Mouse (Mus musculus) frontal cortex, adult 2 months (tissue): ENCODE measurements around the gene Fam160b1. TPM values are rescaled to one million over a fixed set of nuclear protein-coding genes. Genes with fewer than 3 reads are reported as not detected.

ENCODE experiments used
- DNase-seq, 2 experiments: peaks; one replicate each; pipeline ENCODE4 v3.0.0; 2022; ENCODE audit warnings: low spot score in 1 of 2; ENCODE audit errors: extremely low spot score in 1 of 2
- polyA plus RNA-seq: library from polyadenylated mRNA; depleted of rRNA; stranded (reverse); fragments of >200 nt; gene quantifications from 2 replicates; pipeline ENCODE4 v1.2.3, GENCODE M21; 2012

The Fam160b1 gene
- polyA plus RNA-seq, 1 experiment = 17.0 TPM

DNA sequence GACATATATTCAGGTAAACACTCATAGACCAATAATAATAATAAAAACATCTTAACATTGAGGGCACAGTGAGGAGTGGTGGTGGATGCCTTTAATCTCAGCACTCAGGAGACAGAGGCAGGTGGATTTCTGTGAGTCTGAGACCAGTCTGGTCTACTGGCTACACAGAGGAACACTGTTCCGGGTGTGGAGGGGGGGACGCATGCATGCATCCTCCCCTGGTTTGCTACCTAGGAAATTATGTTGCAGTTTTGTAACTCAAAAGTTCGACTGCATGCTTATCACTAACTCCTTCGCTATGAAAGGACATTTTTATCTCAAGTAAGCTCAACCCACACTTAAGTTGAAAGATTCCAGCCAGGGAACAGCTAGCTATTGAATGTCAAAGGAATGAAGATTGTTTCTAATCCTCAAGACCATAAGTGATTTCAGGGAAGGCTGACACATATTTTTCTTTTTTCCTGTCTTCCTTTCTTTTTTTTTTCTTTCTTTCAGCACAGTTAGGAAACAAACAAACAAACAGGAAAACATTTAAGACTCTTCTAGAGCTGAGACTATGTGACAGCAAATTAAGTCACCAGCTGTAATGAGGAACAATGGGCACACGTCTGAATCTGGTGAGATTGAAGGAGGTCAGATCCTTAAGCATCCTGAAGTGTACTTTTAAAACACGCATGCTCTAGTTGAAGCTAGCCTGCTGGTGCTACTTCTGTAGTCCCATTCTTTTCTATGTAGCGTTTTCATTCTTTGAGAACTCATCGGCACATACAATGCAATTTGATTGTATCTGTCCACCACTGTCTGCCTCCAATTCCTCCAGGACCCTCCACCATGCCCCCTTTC is 19.4 kb upstream of the Fam160b1 start:
- no peak for DNase-seq

DNA sequence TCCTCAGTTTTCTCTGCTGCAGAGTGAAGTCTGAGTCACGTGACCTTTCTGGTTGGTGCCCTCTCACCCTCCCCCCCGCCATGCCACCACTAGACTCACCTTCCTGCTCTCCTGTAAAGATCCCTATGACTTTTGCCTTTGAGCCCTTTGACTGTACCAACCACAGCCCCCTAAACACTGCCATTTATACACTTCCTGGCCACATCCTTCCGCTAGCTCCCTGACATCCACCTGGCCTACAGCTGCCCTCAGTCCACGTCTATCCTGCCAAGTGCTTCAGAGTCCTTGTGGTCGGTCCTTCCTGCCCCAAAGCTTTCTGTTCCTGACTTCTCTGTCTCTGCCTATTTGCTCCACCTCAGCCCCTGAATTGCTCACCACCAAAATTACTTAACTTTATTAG is 16.6 kb upstream of the Fam160b1 start:
- no peak for DNase-seq

DNA sequence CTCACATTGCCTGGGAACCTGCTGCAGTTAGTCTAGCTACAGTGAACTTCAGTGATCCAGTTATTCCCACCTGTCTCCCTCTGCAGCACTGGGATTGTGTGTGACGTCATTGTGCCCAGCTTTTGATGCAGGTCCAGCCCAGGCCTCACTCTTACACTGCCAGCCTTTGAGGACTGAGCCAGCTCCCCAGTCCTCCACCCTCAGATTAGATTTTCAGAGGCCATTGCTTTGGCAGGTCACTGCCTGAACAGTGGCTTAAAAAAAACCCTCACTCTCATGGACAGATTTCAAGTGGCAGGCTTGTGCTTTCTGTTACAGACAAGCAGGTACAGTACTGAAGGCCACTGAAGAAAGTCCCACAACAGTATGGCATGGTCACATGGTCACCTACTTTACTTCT is 15.8 kb upstream of the Fam160b1 start:
- DNase-seq = no peak

- DNase-seq = no peak
Observed at GRCm38 (mm10) chr19:57349096-57349495, 11.4 kb upstream of the Fam160b1 start.

DNA sequence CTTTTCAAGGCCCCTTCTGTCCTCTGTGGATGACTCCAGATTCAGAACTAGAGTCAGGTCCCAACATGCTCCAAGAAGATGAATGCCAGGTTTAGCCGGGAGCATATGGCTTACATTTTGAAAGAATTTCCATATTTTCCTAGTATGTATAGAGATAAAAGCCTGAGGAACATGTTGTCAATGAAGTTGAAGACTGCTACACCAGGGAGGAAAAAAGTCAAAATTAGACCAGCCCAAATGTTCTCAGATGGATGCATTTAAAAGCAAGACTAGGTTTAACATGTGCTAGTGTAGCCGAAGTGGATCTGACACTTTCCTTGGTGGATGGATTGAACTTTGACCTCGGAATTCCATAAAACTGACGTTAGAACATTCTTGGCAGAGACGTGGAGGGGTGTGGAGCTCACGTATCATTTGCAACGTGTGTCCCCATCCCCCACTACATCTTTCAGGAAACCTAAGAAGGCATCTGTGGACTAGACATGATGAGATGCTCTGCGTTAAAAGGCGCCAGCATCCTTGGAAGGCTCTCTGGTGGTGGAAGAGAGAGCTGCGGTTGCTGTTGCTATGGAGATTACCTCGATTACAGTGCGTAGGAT is 8.0 kb upstream of the Fam160b1 start:
- DNase-seq = peak; percentile 39 to 62

DNA sequence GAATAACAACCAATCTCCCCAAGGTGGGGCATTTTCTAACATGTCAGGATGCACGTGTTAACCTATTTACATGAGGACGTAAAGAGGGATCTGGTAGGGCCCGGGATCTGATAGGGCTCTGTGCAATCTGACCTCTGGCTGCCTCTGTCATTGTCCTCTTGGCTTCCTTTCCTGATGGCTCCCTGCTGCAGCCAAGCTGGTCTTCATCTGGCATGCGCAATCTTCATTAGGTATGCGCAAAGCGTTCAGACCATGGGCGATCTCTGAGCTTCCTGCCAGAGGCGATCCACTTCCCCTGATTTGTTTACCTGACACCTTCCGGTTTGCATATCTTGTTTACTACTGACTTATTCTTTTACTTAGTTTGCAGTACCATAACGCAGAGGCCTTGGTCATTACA is 7.3 kb upstream of the Fam160b1 start:
- no peak for DNase-seq

DNA sequence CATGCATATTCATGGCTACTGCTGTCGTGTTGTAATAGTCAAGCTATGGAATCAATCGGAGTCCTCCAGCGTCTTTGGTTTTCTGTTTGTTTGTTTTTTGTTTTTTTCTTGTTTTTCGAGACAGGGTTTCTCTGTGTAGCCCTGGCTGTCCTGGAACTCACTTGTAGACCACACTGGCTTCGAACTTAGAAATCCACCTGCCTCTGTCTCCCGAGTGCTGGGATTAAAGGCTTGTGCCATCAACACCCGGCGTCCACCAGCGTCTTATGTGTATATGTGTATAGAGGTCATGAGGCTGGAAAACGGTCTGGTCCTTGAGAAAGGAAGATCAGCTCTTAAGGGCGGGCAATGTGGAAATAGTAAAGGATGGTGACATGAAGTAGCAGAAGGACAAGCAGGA is 6.4 kb upstream of the Fam160b1 start:
- no peak for DNase-seq

DNA sequence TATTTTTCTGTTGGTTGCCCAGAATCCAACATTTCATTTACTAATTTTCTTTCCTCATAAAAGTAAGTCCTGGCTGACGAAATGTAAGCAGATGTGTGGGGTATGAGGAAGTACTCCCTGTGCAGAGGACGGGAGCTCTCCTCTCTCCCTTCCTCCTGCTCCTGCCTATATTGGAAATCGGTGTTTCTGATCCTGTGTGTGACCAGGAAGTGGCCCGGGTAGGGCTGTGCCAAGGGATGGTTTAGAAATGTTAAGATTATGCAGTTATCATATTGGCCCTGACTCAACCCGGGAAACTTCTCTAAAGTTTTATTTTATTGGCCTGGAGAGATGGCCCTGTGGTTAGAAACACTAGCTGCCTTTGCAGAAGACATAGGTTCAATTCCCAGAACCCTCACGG is 5.8 kb upstream of the Fam160b1 start:
- no peak for DNase-seq

DNA sequence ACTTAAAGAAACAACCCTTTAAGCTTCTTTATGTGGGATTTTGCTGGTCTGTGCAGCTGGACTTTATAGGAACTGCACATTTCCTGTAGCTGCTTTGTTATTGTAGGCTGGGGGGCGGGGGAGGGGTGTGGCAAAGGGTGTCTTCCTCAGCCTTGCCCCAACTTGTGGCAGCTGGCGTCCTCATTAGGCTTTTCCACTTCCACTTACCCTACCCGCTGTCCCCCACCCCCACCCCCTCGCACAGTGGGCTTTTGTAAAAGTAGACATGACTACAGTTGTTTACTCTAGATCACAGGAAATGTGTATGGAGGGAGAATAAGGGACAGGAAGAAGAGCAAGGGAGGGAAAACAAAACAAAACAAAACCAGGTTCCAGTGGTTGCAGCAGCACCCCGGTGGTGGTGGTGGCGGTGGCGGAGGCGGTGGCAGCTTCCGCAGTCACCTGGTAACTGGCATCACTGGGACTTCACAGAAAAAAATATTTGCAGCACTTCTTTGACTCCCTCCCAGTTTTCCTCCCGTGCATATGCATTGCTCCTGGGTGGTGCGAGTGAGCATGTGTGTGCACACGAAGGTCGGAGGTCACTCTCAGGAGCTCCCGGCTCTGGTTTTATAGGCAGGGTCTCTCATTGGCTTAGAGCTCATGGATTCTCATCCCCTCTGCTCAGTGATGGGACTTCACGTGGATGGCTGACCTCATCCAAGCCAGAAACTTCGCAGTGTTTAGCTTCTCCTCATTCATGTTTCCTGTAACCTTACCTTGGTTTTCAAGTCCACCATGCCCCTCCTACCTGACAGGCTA is 4.8 kb upstream of the Fam160b1 start:
- DNase-seq = no peak

DNA sequence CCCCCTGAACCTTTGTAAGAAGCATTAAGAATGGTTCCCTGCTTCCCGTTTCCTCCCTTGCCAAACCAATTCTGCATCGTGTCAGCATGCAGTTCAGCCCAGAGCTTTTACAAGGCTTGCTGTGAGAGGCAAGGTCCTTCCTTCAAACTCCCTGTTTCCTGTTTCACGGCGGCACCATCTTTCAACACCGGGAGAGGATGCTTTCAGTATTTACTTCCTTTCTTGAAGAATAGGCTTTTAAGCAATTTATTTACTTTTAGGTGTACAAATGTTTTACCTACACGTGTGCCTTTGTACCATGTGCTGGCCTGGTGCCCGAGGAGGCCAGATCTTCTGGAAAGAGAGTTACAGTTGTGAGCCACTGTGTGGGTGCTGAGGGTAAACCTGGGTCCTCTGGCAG is 4.2 kb upstream of the Fam160b1 start:
- no peak for DNase-seq

DNA sequence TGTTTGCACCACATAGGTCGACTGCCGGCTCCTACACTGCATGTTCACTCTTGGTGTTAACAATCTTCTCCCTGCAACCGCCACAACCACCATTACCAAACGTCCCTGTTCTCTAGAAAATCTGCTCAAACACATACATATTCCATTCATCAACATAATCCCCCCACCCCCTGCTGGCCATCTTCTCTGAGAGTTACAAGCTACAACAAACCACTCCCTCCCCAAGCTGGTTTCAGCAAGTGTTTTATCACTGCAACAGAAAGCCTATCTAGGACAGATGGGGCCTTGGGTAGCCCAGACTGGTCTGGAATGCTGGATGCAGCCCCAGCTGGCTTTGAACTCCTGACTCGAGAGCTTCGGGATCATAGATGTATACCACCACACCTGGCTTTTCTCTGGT is 3.2 kb upstream of the Fam160b1 start:
- DNase-seq = no peak

GRCm38 (mm10) chr19:57357811-57358210 is 2.7 kb upstream of the Fam160b1 start:
- DNase-seq = no peak

GRCm38 (mm10) chr19:57358322-57358721 is 2.2 kb upstream of the Fam160b1 start:
- DNase-seq = peak in 1 of 2 experiments; percentile 69

GRCm38 (mm10) chr19:57358836-57359598 is 1.5 kb upstream of the Fam160b1 start:
- DNase-seq = no peak

GRCm38 (mm10) chr19:57359701-57360326 is 666 bp upstream of the Fam160b1 start:
- no peak for DNase-seq

DNA sequence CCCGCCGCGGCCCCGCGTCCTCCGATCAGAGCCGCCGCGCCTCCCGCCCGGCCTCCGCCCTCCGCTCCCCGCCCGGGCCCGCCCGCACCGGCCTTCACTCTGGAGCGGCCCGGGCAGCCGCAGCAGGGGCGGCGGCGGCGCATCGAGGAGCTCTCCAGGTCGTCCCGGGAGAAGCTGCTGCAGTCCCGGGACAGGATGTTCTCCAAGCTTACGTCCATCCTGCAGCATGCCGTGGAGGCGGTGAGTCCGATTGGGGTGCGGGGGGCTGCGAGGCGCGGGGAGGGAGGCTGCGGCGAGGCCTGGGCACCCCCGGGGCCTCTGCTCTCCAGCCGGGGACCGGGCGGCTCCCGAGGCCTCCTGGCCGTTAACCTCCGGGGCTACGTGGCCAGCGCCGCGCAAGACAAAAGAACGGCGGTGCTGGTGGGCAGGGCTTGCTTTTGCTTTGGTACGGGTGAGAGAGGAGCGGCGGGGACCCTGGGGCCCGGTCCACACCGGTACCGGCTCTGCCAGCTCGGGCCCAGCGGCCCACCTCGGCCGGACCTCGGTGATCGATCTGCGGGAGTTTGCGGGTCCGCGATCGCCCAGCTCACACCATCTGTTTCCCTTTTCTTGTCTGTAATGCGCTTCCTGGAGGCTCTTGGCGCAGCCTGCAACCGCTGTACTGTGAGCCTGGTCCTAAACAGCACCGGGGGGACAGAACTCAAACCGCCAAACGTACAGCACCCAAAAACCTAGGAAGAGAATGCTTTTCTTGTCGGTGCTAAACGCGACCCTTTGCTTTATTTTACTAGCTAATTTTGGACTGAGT is 855 bp downstream of the Fam160b1 start:
- DNase-seq = no peak

DNA sequence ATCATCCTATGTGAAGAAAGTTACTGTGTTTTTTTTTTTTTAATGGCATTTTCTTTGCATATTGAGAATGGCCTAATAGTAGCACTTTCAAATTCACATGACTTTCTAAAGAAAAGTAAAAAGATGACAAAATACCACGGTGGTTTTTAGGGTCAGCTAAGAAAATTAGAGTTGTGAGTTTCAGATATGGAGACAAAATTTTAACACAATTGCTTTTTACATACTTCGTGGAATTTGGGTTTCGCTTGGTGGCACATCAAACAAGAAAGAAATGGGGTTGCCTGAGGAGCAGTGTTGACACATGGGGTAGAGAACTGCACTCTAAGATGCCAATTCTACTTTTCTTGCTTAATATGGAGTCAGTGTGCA is 1.4 kb downstream of the Fam160b1 start:
- DNase-seq = no peak

DNA sequence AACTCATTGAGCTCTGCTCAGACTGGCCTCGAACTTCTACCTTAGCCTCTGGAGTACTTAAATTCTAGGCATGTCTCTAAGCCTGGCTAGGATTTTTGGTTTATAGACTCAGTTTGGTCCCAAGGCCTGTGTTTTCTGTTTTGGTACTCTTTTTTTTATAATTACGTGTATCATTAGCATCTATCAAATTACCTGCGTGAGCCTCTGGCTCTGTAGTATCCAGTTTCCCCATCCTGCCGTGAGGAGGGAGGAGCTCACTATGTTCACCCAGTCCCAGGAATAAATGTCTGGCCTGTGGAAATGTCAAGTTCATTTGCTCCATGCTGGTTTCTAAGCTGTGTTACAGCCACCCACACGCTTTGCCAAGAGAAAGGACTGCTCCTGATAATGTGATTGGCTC is 2.1 kb downstream of the Fam160b1 start:
- no peak for DNase-seq

DNA sequence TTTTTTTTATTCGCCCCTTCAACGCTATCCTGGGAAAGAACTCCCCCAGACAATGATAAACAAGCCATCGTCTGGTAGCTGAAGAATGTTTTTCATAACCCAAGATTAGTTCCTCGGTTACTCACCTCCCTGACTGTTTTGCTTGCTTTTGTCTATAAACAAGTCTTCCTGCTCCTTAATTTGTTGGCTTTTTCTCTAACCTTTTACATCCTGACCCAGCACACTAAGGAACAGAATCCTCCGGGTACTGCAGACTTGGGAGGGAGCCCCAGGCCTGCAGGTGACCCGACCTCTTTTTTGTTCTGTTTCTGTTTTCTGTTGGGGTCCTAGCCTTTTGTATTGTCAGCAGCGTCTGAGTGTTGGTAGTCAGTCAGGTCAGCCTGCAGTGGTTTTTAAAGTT is 2.6 kb downstream of the Fam160b1 start:
- DNase-seq = no peak

DNA sequence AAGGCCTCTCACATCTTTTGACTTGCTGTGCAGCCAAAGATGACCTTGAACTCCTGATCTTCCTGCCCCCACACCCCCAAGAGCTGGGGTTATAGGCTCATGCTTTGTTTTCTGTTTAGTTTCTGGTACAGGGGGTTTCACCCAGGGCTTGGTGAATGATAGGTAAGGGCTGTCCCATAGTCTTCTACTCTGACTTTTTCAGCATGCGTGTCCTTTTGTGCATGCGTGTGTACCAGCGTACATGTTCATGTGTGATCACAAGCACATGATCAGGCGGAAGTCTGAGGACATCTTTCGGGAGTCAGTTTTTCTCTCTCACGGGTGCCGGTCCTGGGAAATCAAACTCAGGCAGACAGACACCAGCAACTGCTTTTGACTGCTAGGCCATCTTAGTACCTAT is 3.1 kb downstream of the Fam160b1 start:
- DNase-seq = no peak
